Mouse (Mus musculus) right cerebral cortex, postnatal 4 days (tissue): Measurements from ENCODE around the gene Gpr15.

Experiments used
- DNase-seq: peaks from one replicate; pipeline ENCODE4 v3.0.0-alpha.2; 2022

Gpr15 gene

DNA sequence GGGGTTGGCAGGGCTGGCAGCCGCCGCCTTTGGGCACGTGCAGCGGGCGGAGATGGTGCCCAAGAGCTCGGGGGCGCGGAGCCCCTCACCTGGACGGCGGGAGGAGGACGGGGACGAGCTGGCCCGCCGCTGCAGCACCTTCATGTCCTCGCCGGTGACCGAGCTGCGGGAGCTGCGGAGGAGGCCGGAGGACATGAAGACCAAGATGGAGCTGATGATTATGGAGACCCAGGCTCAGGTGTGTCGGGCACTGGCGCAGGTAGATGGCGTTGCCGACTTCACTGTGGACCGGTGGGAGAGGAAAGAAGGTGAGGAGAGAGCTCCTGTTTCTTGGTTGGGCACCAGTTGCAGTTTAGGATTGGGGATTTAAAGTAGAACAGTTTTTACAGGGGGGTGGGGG lies 48.2 kb downstream of the Gpr15 start:
- no peak for DNase-seq

GRCm38 (mm10) chr16:58669917-58670630 lies 48.8 kb downstream of the Gpr15 start, which contains the start of gene Cpox:
TSS of gene Cpox (plus strand) at chr16:58670292.
- DNase-seq = peak; percentile 71

DNA sequence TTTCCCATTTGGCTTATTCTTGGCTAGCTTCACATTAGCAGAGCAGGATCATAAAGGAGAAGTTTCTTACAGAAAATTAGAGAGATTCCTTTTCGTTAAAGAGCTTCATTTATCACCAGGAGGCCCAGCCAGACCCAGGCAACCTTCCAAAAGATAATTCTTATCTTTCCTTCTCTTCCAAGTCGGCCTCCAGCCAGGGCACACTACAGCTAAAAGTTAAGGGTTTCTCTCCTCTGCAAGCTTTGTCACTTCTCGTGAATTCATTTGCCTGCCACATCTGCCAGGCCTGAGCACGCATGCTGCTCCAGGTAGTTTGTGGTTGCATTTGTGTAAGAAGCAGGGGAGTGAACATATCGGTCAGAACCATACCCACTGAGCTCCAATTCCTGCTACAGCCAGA lies 49.6 kb downstream of the Gpr15 start:
- no peak for DNase-seq

- no peak for DNase-seq
Measured at GRCm38 (mm10) chr16:58668586-58668985, 50.3 kb downstream of the Gpr15 start.
